Mouse (Mus musculus) bone marrow macrophage, adult 2 months (primary cell): Measurements from ENCODE around the gene Fgd6.

Experiments used
- CTCF ChIP-seq: IDR thresholded peaks from 2 replicates; pipeline ENCODE4 v1.5.1; 2012; ENCODE audit warnings: low read depth, mild to moderate bottlenecking, low read length, moderate library complexity
- POLR2A ChIP-seq: IDR thresholded peaks from 2 replicates; pipeline ENCODE4 v1.6.1; 2012; ENCODE audit warnings: mild to moderate bottlenecking, low read depth, low read length, borderline replicate concordance

DNA sequence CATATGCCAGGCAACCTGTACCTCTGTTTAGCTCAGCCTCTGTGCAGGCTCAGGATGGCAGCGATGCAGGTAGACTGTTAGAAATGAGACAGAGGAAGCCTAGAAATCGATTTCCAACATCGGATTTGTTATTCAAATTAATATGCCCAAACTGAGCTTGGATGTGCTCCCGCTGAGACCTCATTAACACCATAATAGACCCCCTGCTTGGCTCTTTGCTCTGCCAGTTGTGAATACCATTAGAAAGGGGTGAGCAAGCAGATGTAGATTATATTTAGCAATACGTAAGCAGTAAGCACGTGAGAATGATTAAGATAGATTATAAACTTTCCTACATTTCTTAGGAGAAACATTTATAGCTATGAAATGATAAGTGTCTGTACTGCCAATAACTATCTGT lies 136.9 kb downstream of the Fgd6 start:
- no peak for TF ChIP-seq CTCF
- no peak for TF ChIP-seq POLR2A
